19 mouse cellular contexts compared by ENCODE assay signal in the genomic region with DNA sequence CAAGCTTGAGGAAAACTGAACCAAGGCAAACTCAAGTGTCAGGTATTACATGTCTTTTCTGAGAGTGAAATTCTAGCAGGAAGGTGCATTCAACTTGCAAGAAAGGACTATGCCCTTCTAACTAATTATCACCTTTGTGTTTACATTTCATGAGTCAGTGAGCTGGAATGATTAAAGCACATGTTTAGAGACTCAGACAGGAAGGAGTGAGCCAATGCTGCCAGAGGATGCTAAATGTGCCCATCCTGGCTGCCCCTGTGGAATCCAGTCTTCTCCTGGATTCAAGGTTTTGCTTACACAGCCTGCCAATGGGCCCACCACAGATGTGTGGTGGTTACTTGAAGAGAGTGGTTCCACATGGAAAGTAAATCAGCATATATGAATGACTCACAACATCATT.
A peak's percentile ranks its signal among the peaks of the same experiment; 100 is the strongest.
DNase-seq lines count a peak whose midpoint lies in the region; ATAC-seq lines count a peak whose summit lies in the region.
"Had no signal": no experiment of that assay in that cellular context is flagged by ENCODE, and none has a peak within 500 bp of the region (broad histone marks: within the 10 kb centered on the region; RNA-seq: fewer than 3 reads in every experiment).

No protein-coding gene starts in this region.

- H3K9me3 ChIP-seq in forebrain, embryonic 11.5 days (ENCODE audit: control insufficient read depth, low read length) = no peaks in the 10 kb centered on the region
- no peaks in the 10 kb centered on the region for H3K9me3 ChIP-seq in forebrain, embryonic 16.5 days (ENCODE audit: control insufficient read depth, low read length)
- no peaks in the 10 kb centered on the region for H3K9me3 ChIP-seq in kidney, embryonic 15.5 days (replicated peaks)
- H3K9me3 ChIP-seq in liver, embryonic 11.5 days (ENCODE audit: control insufficient read depth, low read length) = no peaks in the 10 kb centered on the region
- H3K9me3 ChIP-seq: embryonic facial prominence, embryonic 12.5 days; liver, embryonic 15.5 days; stomach, embryonic 15.5 days had no signal

- no peaks in the 10 kb centered on the region for H3K27me3 ChIP-seq in forebrain, embryonic 11.5 days (ENCODE audit: control insufficient read depth, insufficient read depth, low read length)
- H3K27me3 ChIP-seq in forebrain, embryonic 16.5 days (replicated peaks; ENCODE audit: control insufficient read depth, insufficient read depth, low read length) = no peaks in the 10 kb centered on the region
- H3K27me3 ChIP-seq in kidney, embryonic 15.5 days = no peaks in the 10 kb centered on the region
- H3K27me3 ChIP-seq in liver, embryonic 11.5 days (replicated peaks; ENCODE audit: control insufficient read depth, insufficient read depth, low read length) = no peaks in the 10 kb centered on the region
- H3K27me3 ChIP-seq: embryonic facial prominence, embryonic 12.5 days; liver, embryonic 15.5 days; stomach, embryonic 15.5 days had no signal

- H3K9ac ChIP-seq in forebrain, embryonic 11.5 days (ENCODE audit: low read length) = no peak overlapping the region
- H3K9ac ChIP-seq in forebrain, embryonic 16.5 days (replicated peaks; ENCODE audit: low read depth, low read length) = no peak overlapping the region
- H3K9ac ChIP-seq in kidney, embryonic 15.5 days = no peak overlapping the region
- no peak overlapping the region for H3K9ac ChIP-seq in liver, embryonic 11.5 days (ENCODE audit: low read depth, low read length)
- H3K9ac ChIP-seq: embryonic facial prominence, embryonic 12.5 days; liver, embryonic 15.5 days; stomach, embryonic 15.5 days had no signal

- no peak overlapping the region for H3K27ac ChIP-seq in forebrain, embryonic 11.5 days (ENCODE audit: low read depth, low read length)
- H3K27ac ChIP-seq in forebrain, embryonic 16.5 days (ENCODE audit: low read length) = no peak overlapping the region
- H3K27ac ChIP-seq in kidney, embryonic 15.5 days = peak overlapping the region; percentile 70
- no peak overlapping the region for H3K27ac ChIP-seq in liver, embryonic 11.5 days (ENCODE audit: low read depth, low read length)
- H3K27ac ChIP-seq: heart, adult 2 months; left cerebral cortex, adult 2 months; liver, embryonic 15.5 days; stomach, embryonic 15.5 days had no signal

- no peak overlapping the region for H3K4me2 ChIP-seq in forebrain, embryonic 11.5 days (ENCODE audit: low read depth, low read length, severe bottlenecking)
- H3K4me2 ChIP-seq in forebrain, embryonic 16.5 days (ENCODE audit: low read length) = no peak overlapping the region
- no peak overlapping the region for H3K4me2 ChIP-seq in kidney, embryonic 15.5 days
- H3K4me2 ChIP-seq in liver, embryonic 11.5 days = no peak overlapping the region
- H3K4me2 ChIP-seq: embryonic facial prominence, embryonic 12.5 days; liver, embryonic 15.5 days; stomach, embryonic 15.5 days had no signal

- no peak for DNase-seq in forebrain, embryonic 11.5 days (ENCODE audit: low spot score)
- DNase-seq in retina, embryonic 14.5 days (ENCODE audit: low spot score) = peak; percentile 19
- no peak for DNase-seq in retina, postnatal 1 day
- DNase-seq in liver, embryonic 11.5 days (ENCODE audit: low spot score) = no peak
- DNase-seq in spleen, postnatal 14 days (ENCODE audit: low spot score in 2 of 2) = no peak
- DNase-seq: B cell, adult 2 months; cerebellum, postnatal 25 days; gastrocnemius, postnatal 14 days; heart, adult 2 months; lung, postnatal 10 days; spleen, adult 18-20 months had no signal

- ATAC-seq in forebrain, embryonic 11.5 days (replicated peaks; ENCODE audit: low FRiP score) = peak; percentile 57; the same call in 1 of the 2 replicates
- ATAC-seq in forebrain, embryonic 16.5 days = no peak
- peak; percentile 96 for ATAC-seq in kidney, embryonic 15.5 days (replicated peaks; ENCODE audit: low FRiP score)
- no peak for ATAC-seq in liver, embryonic 11.5 days (replicated peaks; ENCODE audit: low FRiP score)
- ATAC-seq in CD4-positive, CD25-positive, alpha-beta regulatory T cell, adult 4 months = no peak
- ATAC-seq: midbrain, embryonic 16.5 days had no signal

- H3K4me3 ChIP-seq in forebrain, embryonic 11.5 days (ENCODE audit: low read depth, low read length) = no peak overlapping the region
- H3K4me3 ChIP-seq in forebrain, embryonic 16.5 days (replicated peaks; ENCODE audit: low read length) = no peak overlapping the region
- H3K4me3 ChIP-seq in kidney, embryonic 15.5 days (replicated peaks) = no peak overlapping the region
- no peak overlapping the region for H3K4me3 ChIP-seq in liver, embryonic 11.5 days (ENCODE audit: low read depth, low read length)
- H3K4me3 ChIP-seq: embryonic facial prominence, embryonic 12.5 days; heart, adult 2 months; left cerebral cortex, adult 2 months; liver, embryonic 15.5 days; stomach, embryonic 15.5 days had no signal

- peaks cover 5% of the 10 kb centered on the region; the same call in 1 of the 2 replicates for H3K4me1 ChIP-seq in forebrain, embryonic 11.5 days (replicated peaks; ENCODE audit: control insufficient read depth, insufficient read depth, low read length)
- H3K4me1 ChIP-seq in forebrain, embryonic 16.5 days (replicated peaks; ENCODE audit: control insufficient read depth, insufficient read depth, low read length) = 0 out of 2 replicates have a peak, but pooled peaks cover 3% of the 10 kb centered on the region
- H3K4me1 ChIP-seq in kidney, embryonic 15.5 days = peaks cover 17% of the 10 kb centered on the region
- no peaks in the 10 kb centered on the region for H3K4me1 ChIP-seq in liver, embryonic 11.5 days (replicated peaks; ENCODE audit: control insufficient read depth, insufficient read depth, low read length)
- H3K4me1 ChIP-seq: liver, embryonic 15.5 days; stomach, embryonic 15.5 days had no signal

- no peaks in the 10 kb centered on the region for H3K36me3 ChIP-seq in forebrain, embryonic 11.5 days (ENCODE audit: control insufficient read depth, insufficient read depth, low read length)
- no peaks in the 10 kb centered on the region for H3K36me3 ChIP-seq in forebrain, embryonic 16.5 days (ENCODE audit: control insufficient read depth, insufficient read depth)
- no peaks in the 10 kb centered on the region for H3K36me3 ChIP-seq in kidney, embryonic 15.5 days
- H3K36me3 ChIP-seq in liver, embryonic 11.5 days (ENCODE audit: control insufficient read depth, insufficient read depth, low read length) = no peaks in the 10 kb centered on the region
- H3K36me3 ChIP-seq: embryonic facial prominence, embryonic 12.5 days; liver, embryonic 15.5 days; stomach, embryonic 15.5 days had no signal

Comparison
In these comparisons a context has a peak if more than half of its experiments do, and no peak if none do; other contexts are left out.
1. ATAC-seq: peak in forebrain, embryonic 11.5 days (single experiment) and kidney, embryonic 15.5 days (single experiment); none in forebrain, embryonic 16.5 days (single experiment), liver, embryonic 11.5 days (single experiment) and CD4-positive, CD25-positive, alpha-beta regulatory T cell, adult 4 months (single experiment).